Mouse (Mus musculus): ENCODE data around the gene Gcnt7. TPM values are rescaled to one million over a fixed set of nuclear protein-coding genes. Genes with fewer than 3 reads are reported as not detected.

Gene Gcnt7
- total RNA-seq (2021) = not detected
- long read RNA-seq, experiment 1, partial matches to known transcripts = 0 of 2 reads
- long read RNA-seq, experiment 1, other reads (novel, unspliced or antisense) = 2 of 2 reads
- long read RNA-seq, experiment 2, partial matches to known transcripts = 0 of 2 reads
- long read RNA-seq, experiment 2, other reads (novel, unspliced or antisense) = 2 of 2 reads

DNA sequence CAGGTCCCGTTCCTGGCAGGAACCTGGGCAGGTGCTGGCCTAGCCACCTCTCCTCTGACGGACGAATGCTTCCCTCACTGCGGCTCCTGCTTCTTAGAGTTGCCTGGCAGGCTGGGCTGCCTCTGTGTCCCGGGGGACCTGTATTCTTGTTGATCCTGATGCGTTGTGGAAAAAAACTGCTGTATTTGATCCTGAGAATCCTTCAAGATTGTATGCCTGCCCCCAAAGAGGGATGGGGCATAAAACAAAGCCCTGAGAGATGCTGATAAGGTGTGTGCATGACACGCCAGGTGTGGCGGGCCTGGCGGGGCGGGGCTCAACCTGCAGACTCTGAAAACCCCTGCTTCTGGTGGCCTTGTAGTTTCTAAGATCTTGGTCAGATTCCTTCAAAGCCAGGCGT lies at the start of gene Gcnt7:
Gene Gcnt7 (minus strand): TSS at position 101 of the 400 bp plus-strand sequence.
- no peak for DNase-seq
- intact Hi-C loops (cut with DNase I; ENCODE audit: low total_unique reads) = no loop called here

DNA sequence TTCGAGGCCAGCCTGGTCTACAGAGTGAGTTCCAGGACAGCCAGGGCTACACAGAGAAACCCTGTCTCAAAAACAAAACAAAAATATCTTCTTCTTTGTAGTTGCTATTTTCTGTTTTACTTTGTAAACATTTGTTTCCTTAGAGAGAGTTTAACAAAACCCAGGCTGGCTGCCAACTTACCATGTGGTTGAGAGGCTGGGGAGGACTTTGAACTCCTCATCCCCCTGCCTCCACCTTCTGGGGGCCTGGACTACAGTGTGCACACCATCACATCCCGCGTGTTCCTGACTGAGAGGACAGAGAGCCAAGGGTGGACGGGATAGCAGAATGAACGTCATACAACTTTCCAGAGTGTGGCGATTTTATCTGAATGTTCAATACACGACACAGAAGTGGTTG lies 47.7 kb upstream of the Gcnt7 start:
- intact Hi-C loops (cut with DNase I; ENCODE audit: low total_unique reads) = loop anchor here (10.0 kb wide), 1 partner anchor 281 kb away; no protein-coding TSS in a partner anchor
- DNase-seq = no peak

DNA sequence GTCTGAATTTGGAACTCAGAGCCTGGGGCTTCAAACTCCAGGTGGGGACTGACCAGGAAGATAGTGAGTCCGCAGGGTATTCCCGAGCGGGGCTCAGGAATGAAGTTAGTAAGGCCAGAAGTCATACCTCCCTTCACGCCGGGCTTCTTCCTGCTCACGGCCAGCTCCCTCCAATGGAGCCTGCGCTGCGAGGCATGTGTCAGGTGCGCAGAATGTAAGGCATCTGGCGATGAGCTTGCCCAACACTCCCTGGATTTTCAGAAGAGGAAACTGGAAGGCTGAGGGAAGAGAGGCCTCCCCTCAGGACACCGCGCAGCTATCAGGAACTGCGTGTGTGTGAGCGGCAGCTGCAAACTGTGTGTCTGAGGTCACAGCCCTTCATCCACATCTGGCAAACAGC lies 43.8 kb upstream of the Gcnt7 start:
- DNase-seq = no peak
- intact Hi-C loops (cut with DNase I; ENCODE audit: low total_unique reads) = loop anchor here (10.0 kb wide), 1 partner anchor 277 kb away; no protein-coding TSS in a partner anchor

DNA sequence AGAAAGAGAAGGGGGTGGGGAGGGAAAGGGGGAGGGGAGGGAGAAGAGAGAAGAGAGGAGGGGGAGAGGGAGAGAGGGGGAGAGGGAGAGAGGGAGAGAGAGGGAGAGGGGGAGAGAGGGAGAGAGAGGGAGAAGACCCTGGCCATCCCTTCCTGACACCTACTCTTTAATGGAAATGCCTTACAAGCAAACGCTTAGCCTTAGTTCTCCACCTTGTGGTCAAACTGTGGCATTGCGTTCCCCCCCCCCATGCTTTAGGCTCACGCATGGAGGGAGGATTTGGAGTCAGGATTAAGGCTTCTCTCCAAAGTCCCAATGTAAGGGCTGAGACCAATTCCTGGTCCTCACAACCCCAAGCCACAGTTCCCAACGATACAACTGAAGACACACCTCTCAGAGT lies 42.9 kb upstream of the Gcnt7 start:
- intact Hi-C loops (cut with DNase I; ENCODE audit: low total_unique reads) = loop anchor here (10.0 kb wide), 1 partner anchor 277 kb away; no protein-coding TSS in a partner anchor
- no peak for DNase-seq

DNA sequence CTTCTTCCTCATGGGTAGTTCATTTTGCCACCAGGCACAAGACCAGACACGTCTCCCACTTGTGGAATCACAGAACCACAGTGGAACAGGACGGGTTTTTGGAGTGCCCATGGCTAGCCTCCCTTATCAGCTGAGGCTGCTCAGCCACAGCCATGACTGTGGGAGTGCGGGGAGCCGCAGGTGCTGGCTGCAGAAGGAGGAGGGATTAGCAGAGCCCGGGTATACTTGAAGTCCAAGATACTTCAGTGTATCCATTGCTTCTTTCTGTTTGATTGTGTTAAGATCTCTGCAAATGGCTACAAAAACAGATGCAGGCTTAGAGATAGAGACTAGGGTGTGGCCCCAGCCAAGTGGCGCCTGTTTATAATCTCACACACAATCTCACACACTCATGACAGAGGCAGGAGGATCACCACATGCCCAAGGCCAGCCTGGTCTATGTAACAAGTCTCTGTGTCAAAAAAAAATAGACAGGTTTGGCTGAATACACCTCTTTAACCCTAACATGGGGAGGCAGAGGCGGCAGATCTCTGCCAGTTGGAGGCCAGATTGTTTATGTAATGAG lies 42.4 kb upstream of the Gcnt7 start:
- intact Hi-C loops (cut with DNase I; ENCODE audit: low total_unique reads) = loop anchor here (10.0 kb wide), 1 partner anchor 276 kb away; no protein-coding TSS in a partner anchor
- DNase-seq = no peak

DNA sequence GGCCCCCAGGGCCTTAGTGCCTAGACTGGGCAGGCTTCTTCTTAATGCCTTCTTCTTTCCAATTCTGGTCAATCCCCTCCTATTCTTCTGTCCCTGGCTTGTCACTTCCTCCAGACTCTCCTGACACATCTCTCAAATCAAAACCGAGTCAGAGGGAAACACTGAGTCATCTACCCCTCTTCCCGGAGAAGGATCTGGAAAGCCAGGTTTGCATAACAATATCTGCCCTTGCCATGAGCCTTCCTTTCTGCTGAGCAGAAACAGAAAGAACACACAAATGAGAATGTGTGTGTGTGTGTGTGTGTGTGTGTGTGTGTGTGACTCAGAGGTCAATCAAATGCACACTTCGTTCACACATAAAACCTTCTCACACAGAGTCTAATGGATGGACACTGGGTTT lies 40.4 kb upstream of the Gcnt7 start:
- intact Hi-C loops (cut with DNase I; ENCODE audit: low total_unique reads) = no loop called here
- no peak for DNase-seq

DNA sequence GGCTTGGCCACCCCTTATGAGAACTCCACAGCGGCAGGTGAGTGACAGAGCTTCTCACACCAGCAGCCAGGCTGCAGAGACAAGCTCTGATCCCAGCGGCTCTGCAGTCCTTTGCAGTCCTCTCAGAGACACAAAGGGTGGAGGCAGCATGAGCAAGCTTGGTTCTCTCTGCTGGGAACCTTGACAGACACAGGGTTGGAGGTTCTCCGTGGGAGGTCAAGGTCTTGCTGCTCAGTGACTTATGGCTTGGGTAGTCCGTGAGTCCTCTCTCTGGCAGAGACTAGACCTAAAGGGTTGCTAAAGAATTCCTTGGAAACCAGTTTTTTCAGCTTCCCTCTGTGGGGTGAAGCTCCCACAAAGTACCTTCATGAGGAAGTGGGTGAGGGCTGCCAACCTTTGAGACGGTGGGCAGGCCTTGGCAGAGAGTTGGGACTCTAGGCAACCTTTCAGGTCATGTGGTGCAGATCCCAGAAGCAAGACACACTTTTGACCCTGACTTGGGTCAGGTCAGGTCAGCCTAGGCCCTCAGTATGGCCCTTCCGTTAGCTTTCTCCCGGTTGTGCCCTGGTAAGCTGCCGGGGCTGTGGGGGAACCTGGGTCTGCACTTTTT lies 38.4 kb upstream of the Gcnt7 start:
- intact Hi-C loops (cut with DNase I; ENCODE audit: low total_unique reads) = no loop called here
- no peak for DNase-seq

DNA sequence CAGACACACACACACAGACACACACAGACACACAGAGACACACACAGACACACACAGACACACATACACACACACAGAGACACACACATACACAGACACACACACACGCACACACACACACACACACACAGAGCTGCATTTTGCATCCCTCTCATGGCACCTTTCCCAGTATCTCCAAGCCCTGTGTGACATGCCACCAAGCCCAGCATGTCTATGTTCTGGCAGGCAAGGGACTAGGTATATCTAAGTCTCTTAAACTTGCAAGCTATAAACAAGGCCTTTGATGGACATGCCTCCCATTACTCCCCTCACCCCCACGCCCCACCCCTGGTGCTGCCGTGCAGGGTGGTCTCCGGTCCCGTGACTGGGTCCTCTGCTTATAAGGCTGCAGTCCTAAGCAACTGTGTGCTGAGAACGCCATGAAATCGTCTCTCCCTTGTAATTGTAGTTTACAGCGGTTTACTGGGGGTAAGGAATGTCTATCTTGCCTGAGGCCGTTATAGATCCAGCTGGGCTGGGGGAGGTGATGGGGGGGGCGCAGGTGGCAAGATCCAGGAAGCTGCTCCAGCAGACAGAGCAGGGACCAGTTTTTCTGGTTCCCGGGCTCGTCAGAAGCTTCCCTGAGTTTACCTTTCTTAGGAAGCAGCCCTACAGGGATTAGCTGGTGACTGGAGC lies 26.4 kb upstream of the Gcnt7 start:
- no peak for DNase-seq
- intact Hi-C loops (cut with DNase I; ENCODE audit: low total_unique reads) = no loop called here

DNA sequence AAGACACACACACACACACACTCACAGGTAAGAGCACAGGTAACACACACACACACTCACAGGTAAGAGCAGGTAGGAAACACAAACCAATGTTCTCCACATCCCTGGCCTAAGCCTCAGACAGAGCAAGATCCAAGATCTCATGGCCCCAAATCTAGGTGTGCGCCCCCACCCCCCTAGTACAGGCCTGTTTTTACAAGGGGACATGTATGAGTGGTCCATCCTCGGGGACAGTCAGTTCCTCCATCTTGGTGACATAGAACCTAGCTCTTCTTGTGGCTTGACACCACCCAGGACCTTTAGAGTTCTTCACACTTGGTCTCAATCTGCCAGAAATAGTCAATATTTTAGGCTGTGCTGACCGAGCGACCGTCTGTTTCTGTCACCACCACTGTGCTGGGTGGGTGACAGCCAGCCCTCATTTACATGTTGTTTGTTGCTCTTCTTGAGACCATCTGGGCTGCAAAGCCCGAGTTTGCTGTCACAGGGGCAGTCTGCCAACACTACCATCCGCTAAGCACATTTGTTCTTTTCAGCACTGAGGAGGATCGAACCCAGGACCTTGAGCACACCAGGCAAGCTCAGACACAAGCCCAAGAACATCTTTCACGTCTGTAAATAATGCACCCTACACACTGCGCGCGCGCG lies 25.5 kb upstream of the Gcnt7 start:
- intact Hi-C loops (cut with DNase I; ENCODE audit: low total_unique reads) = no loop called here
- no peak for DNase-seq

DNA sequence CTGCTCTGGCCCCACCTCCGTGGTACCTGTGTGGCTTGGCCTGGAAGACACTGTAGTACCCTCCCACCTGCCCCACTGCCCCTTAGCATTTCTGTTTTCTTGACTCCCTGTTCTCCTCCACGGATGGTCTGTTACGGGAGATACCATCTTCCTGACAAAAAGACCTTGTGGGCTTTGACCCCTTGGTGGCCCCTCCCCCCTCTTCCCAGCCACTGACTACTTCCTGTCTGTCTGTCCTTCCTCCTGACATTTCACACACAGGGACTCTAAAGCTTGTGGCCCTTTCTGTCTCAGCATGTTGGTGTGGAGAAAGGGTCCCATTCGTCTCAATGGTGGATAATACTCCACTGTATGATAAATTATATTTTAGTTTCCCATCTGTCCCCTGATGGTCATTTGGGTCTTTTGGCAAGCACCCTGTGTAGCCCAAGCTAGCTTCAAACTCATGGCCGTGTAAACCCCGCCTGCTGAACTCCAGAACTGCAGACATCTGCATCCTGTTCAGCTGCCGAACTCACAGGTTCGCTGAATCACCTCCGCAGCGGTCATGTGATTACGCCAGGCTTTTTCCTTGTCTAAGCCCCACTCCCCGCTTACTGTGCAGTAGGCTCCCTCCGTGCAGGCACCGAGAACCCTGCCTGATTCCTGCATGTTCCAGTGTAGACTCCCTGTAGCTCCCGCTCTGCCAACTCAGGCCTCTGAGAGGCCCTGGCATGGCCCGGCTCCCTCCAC lies 23.4 kb upstream of the Gcnt7 start:
- DNase-seq = no peak
- intact Hi-C loops (cut with DNase I; ENCODE audit: low total_unique reads) = no loop called here

DNA sequence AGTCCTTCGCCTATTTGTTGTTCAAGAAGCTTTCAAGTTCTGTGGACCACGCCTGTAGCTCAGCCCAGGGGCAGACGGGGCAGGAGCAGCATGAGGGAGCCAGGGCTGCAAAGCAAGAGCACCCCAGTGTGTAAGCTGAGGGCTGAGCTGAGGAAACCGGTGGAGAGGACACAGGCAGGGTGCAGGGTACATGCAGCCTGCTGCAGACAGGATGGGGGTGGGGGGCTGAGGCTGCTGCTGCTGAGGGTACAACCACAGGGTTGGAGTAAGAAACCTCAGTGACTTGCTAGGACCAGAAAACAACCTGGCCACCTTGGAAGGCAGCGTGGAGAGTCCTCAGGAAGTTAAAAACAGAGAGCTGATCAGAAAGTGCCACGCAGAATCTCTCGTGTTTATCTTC lies 21.9 kb upstream of the Gcnt7 start:
- no peak for DNase-seq
- intact Hi-C loops (cut with DNase I; ENCODE audit: low total_unique reads) = no loop called here

DNA sequence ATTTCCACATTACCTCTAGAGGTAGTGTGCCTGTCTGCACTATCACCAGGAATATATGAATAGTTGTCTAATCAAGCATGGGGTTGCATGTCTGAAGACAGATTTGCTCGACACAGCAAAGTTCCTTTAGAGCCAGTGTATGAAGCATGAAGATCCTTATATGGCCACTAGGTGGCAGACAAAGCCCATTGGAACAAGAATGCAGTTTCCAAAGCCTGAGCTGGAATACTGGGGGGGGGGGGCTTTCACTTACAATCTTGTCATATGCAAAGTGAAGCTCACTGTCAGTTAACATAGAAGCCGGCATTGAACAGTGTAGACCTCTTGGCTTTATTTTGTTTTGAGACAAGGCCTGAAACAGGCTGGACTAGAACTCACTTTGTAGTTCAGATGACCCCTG lies 19.5 kb upstream of the Gcnt7 start:
- intact Hi-C loops (cut with DNase I; ENCODE audit: low total_unique reads) = loop anchor here (5.0 to 10.0 kb wide), 2 partner anchors 294 to 617 kb away; no protein-coding TSS in a partner anchor
- DNase-seq = peak; percentile 25

DNA sequence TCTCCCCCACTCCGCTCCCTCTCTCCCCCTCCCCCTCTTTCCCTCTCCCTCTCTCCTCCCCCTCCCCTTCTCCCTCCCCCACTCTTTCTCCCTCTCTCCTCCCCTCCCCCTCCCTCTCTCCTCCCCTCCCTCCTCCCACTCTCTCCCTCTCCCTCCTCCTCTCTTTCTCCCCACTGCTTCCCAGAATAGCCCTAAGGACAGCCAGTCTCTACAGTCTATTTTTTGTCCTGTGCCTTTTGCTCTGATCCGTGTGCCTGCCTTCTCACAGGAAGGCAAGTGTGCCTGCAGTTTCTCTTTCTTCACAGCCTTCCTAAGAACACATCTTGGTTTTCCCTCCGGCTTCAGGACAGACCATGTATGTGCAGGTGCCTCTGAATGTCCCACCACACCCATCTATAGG lies 19.0 kb upstream of the Gcnt7 start:
- intact Hi-C loops (cut with DNase I; ENCODE audit: low total_unique reads) = loop anchor here (5.0 to 10.0 kb wide), 2 partner anchors 295 to 617 kb away; no protein-coding TSS in a partner anchor
- DNase-seq = no peak

DNA sequence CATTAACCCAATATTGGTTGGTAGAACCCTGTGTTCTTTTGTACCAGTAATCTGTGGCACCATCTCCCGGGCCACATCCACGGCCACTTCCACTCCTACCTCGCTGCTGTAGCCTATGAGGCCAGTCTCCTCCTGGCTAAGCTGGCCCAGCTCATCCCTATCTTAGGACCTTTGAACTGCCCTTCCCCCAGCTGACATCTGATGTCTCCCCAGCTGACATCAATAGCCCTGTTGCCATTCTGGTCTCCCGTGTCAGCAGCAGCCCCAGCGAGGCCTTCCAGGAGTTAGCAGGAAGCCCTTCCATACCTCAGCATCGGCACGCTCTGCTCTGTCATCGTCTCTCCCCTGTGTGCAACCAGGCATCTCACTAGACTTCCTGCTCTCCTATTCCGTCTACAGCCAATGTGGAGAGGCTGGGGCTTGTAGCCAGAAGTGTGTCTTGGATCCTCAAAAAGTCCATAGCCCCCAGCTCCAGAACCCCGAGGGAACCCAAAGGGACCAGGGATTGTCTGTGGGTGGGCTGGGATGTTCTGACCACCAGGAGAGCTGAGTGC lies 18.4 kb upstream of the Gcnt7 start:
- intact Hi-C loops (cut with DNase I; ENCODE audit: low total_unique reads) = loop anchor here (5.0 to 10.0 kb wide), 2 partner anchors 296 to 618 kb away; no protein-coding TSS in a partner anchor
- DNase-seq = peak; percentile 37

DNA sequence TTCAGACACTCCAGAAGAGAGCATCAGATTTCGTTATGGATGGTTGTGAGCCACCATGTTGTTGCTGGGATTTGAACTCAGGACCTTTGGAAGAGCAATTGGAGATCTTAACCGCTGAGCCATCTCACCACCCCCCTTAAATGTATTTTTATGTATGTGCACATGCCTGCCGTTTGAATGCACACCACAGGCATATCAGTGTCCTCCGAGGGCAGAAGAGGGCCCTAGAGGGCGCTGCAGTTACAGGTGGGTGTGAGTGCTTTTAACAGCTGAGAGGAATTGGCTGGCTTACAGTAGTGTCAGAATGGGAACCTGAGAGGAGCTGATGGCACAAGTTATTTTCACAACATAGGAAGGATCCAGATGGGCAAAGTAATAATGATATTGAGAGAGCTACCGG lies 16.6 kb upstream of the Gcnt7 start:
- no peak for DNase-seq
- intact Hi-C loops (cut with DNase I; ENCODE audit: low total_unique reads) = loop anchor here (5.0 to 10.0 kb wide), 2 partner anchors 297 to 620 kb away; no protein-coding TSS in a partner anchor

DNA sequence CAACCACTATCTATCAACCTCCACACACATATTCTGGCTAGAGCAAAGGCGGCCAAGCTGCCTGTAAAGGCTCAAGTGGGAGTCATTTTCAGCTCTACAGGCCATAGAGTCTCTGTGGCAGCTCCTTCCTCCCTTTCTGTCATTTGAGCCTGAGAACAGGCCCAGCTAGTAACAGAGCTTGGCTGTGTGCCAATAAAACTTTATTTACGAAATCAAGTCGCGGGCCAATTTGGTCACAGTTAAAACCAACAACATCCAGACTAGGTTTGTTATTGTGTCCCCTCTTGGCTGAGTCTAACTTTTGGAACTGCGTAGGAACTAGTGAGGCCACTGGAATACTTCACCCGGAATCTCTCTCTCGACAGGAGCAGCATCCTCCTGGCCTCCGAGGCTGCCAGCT lies 15.2 kb upstream of the Gcnt7 start:
- no peak for DNase-seq
- intact Hi-C loops (cut with DNase I; ENCODE audit: low total_unique reads) = loop anchor here (10.0 kb wide), 1 partner anchor 621 kb away; no protein-coding TSS in a partner anchor

DNA sequence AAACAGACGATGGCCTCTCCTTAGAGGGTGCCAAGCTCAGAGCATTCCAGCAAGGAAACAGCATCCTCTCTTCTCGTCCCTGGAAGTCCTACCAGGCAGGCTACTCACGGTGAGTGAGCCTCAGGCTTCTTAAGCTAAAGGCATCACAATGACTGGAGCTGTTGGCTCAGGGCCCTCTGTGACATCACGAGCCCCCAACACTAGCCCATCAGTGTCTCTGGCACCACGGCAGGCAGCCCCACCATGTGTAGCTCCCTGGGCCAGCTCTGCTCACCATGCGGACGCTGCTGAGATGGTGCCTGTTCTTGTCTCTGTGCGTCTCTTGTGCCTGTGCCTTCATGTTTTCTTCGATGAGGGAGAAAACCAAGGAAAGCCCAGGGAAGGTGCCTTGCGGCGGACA lies 13.9 kb upstream of the Gcnt7 start, which contains the start of gene Fam209:
Gene Fam209 (plus strand): TSS at position 203 of the 400 bp plus-strand sequence.
- DNase-seq = no peak
- intact Hi-C loops (cut with DNase I; ENCODE audit: low total_unique reads) = loop anchor here (10.0 kb wide), 1 partner anchor 622 kb away; no protein-coding TSS in a partner anchor

DNA sequence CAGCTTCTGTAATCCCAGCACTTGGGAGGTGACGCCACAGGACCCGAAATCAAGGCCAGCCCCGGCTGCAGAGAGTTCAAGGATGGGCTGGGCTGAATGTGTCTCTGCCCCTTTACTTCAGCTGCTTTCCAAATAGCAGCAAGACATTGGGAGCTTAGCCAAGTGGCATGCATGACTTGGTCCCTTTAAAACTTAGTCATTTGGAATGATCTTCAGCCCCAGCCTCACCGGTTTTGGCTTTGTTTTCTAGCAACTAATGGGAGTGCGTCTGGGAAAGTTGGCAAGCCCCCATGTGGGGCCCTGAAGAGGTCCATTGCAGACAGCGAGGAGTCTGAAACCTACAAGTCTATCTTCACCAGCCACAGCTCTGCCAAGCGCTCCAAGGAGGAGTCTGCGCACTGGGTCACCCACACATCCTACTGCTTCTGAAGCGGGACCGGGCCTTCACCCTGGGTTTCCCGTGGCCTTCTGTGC lies 10.0 kb upstream of the Gcnt7 start:
- intact Hi-C loops (cut with DNase I; ENCODE audit: low total_unique reads) = no loop called here
- no peak for DNase-seq

Measured in gastrocnemius, postnatal 14 days (tissue).